Mouse (Mus musculus): Measurements from ENCODE around the gene Pdzk1. TPM values are rescaled to one million over a fixed set of nuclear protein-coding genes. Genes with fewer than 3 reads are reported as not detected.

Pdzk1 gene
- not detected in 2 replicates for polyA plus RNA-seq (2016; fragmentation: Nextera tagmentation; extraction: Ambion mirVana)

DNA sequence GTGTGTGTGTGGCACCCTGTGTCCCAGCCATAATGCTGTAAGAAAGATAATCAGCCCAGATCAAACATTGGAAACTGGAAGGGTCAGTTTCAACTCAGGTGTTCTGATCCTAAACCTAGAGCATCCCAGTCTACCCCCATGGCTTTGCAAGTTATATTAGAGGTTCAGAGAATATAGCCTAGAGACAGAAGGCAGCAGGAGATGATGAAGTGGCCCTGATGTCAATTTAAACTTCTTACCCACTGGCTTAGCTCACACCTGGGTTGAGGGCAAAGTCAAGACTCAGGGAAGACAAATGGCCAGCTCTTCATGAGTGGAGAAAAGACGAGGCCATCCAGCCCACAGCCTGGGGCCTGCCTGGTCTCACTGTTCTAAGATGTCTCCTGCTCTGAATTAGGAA is at the start of gene Pdzk1, which contains the start of gene Cd160:
TSS of gene Pdzk1 (plus strand) at position 301 of the 400 bp plus-strand sequence.
TSS of gene Cd160 (minus strand) at position 368 of the 400 bp plus-strand sequence.
- no peak for ATAC-seq (ENCODE audit: low FRiP score)
- Histone ChIP-seq H3K9ac (no peak within 1 kb of the TSS), H3K4me2 (peak within 1 kb of the TSS; percentile 19), H3K36me3 (replicated peaks) (no peaks in the 10 kb centered on the region), H3K4me1 (peaks cover 9% of the 10 kb centered on the region), H3K4me3 (replicated peaks) (no peak within 1 kb of the TSS), H3K27me3 (no peaks in the 10 kb centered on the region), H3K9me3 (no peaks in the 10 kb centered on the region), H3K27ac (peak within 1 kb of the TSS; percentile 33; the same call in 1 of the 2 replicates)
- 70% methylated on average over 1 of the region's 1 CpGs for WGBS

- Histone ChIP-seq H3K9ac (no peak overlapping the region), H3K27me3 (no peaks in the 10 kb centered on the region), H3K27ac (no peak overlapping the region), H3K4me2 (no peak overlapping the region), H3K36me3 (replicated peaks) (peaks cover 20% of the 10 kb centered on the region), H3K4me1 (no peaks in the 10 kb centered on the region), H3K9me3 (no peaks in the 10 kb centered on the region), H3K4me3 (replicated peaks) (no peak overlapping the region)
- WGBS: 76% methylated on average over 8 of the region's 8 CpGs
- no peak for ATAC-seq (ENCODE audit: low FRiP score)
Measured at GRCm38 (mm10) chr3:96782236-96782635, 46.8 kb upstream of the Pdzk1 start.

- ATAC-seq (ENCODE audit: low FRiP score): no peak
- no peak overlapping the region for H3K4me2 ChIP-seq
- no peak overlapping the region for H3K4me3 ChIP-seq (replicated peaks)
- H3K9ac ChIP-seq: no peak overlapping the region
- no peaks in the 10 kb centered on the region for H3K9me3 ChIP-seq
- H3K4me1 ChIP-seq: no peaks in the 10 kb centered on the region
- no peaks in the 10 kb centered on the region for H3K27me3 ChIP-seq
- peaks cover 51% of the 10 kb centered on the region for H3K36me3 ChIP-seq (replicated peaks)
- H3K27ac ChIP-seq: no peak overlapping the region
- WGBS: 83% methylated on average over 1 of the region's 1 CpGs
Measured at GRCm38 (mm10) chr3:96787784-96788183, 41.3 kb upstream of the Pdzk1 start.

DNA sequence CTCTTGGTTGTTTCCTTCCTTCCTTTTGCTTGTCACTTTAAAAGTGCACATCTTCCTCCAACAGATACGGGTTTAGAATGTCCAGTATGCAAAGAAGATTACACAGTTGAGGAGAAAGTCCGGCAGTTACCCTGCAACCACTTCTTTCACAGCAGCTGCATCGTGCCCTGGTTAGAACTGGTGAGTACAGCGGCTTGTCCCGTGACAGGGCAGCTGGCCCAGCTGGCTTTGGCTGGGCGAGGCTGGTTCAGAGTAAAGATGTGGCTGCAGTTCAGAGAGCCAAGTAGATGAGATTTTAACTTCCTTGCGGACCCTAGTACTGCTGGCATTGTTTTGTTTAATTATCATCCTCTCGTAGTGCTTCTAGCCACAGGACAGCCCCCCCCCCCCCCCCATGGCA is 40.6 kb upstream of the Pdzk1 start:
- no peaks in the 10 kb centered on the region for H3K27me3 ChIP-seq
- H3K4me3 ChIP-seq (replicated peaks): no peak overlapping the region
- H3K9me3 ChIP-seq: no peaks in the 10 kb centered on the region
- 90% methylated on average over 8 of the region's 8 CpGs for WGBS
- H3K36me3 ChIP-seq (replicated peaks): peaks cover 51% of the 10 kb centered on the region
- ATAC-seq (ENCODE audit: low FRiP score): no peak
- no peaks in the 10 kb centered on the region; the same call in 1 of the 2 replicates for H3K4me1 ChIP-seq
- H3K4me2 ChIP-seq: no peak overlapping the region
- H3K9ac ChIP-seq: no peak overlapping the region
- no peak overlapping the region for H3K27ac ChIP-seq

- H3K4me1 ChIP-seq: no peaks in the 10 kb centered on the region
- no peak overlapping the region for H3K4me3 ChIP-seq (replicated peaks)
- peaks cover 4% of the 10 kb centered on the region; the same call in 1 of the 2 replicates for H3K36me3 ChIP-seq (replicated peaks)
- no peak for ATAC-seq (ENCODE audit: low FRiP score)
- 91% methylated on average over 11 of the region's 11 CpGs for WGBS
- no peaks in the 10 kb centered on the region for H3K27me3 ChIP-seq
- no peak overlapping the region for H3K9ac ChIP-seq
- H3K4me2 ChIP-seq: no peak overlapping the region
- no peaks in the 10 kb centered on the region for H3K9me3 ChIP-seq
- no peak overlapping the region for H3K27ac ChIP-seq
Measured at GRCm38 (mm10) chr3:96800254-96800653, 28.8 kb upstream of the Pdzk1 start.

GRCm38 (mm10) chr3:96802214-96802613 is 26.9 kb upstream of the Pdzk1 start:
- WGBS: 83% methylated on average over 1 of the region's 1 CpGs
- ATAC-seq (ENCODE audit: low FRiP score): no peak
- Histone ChIP-seq H3K9me3 (no peaks in the 10 kb centered on the region), H3K9ac (no peak overlapping the region), H3K36me3 (replicated peaks) (0 out of 2 replicates have a peak, but pooled peaks cover 3% of the 10 kb centered on the region), H3K27me3 (no peaks in the 10 kb centered on the region), H3K4me1 (no peaks in the 10 kb centered on the region), H3K27ac (no peak overlapping the region), H3K4me3 (replicated peaks) (no peak overlapping the region), H3K4me2 (no peak overlapping the region)

- Histone ChIP-seq H3K9ac (no peak overlapping the region), H3K4me2 (no peak overlapping the region), H3K4me3 (replicated peaks) (no peak overlapping the region), H3K27ac (no peak overlapping the region), H3K27me3 (no peaks in the 10 kb centered on the region), H3K4me1 (0 out of 2 replicates have a peak, but pooled peaks cover under 1% of the 10 kb centered on the region), H3K9me3 (no peaks in the 10 kb centered on the region), H3K36me3 (replicated peaks) (0 out of 2 replicates have a peak, but pooled peaks cover 3% of the 10 kb centered on the region)
- no peak for ATAC-seq (ENCODE audit: low FRiP score)
- 67% methylated on average over 3 of the region's 3 CpGs for WGBS
Measured at GRCm38 (mm10) chr3:96808136-96808535, 20.9 kb upstream of the Pdzk1 start.

- Histone ChIP-seq H3K4me3 (replicated peaks) (no peak overlapping the region), H3K4me2 (no peak overlapping the region), H3K27ac (no peak overlapping the region), H3K4me1 (0 out of 2 replicates have a peak, but pooled peaks cover 5% of the 10 kb centered on the region), H3K9ac (no peak overlapping the region), H3K9me3 (no peaks in the 10 kb centered on the region), H3K27me3 (no peaks in the 10 kb centered on the region), H3K36me3 (replicated peaks) (0 out of 2 replicates have a peak, but pooled peaks cover 3% of the 10 kb centered on the region)
- no peak for ATAC-seq (ENCODE audit: low FRiP score)
- 92% methylated on average over 3 of the region's 3 CpGs for WGBS
Measured at GRCm38 (mm10) chr3:96808651-96809050, 20.4 kb upstream of the Pdzk1 start.

DNA sequence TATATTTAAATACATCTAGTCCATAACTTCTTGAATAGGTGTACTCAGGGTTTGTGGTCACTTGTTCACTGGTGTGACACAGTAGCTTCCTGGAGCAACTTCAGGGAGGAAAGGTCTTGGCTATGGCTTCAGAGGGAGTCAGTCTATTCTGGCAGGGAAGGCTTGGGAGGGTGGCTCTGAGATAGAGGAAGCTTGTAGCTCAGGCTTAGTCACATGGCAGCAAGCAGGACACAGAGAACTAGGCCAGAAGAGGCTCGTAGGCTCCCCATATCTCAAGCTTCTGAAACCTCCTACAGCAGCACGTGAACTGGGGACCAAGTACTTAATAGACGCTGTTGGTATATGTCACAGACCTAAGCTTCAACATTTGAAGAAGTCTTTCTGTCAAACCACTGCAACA is 17.9 kb upstream of the Pdzk1 start:
- Histone ChIP-seq H3K36me3 (replicated peaks) (0 out of 2 replicates have a peak, but pooled peaks cover 2% of the 10 kb centered on the region), H3K9me3 (no peaks in the 10 kb centered on the region), H3K27me3 (no peaks in the 10 kb centered on the region), H3K4me2 (no peak overlapping the region), H3K4me1 (0 out of 2 replicates have a peak, but pooled peaks cover 5% of the 10 kb centered on the region), H3K4me3 (replicated peaks) (no peak overlapping the region), H3K27ac (no peak overlapping the region), H3K9ac (no peak overlapping the region)
- 91% methylated on average over 3 of the region's 3 CpGs for WGBS
- ATAC-seq (ENCODE audit: low FRiP score): no peak

- Histone ChIP-seq H3K9ac (no peak overlapping the region), H3K27ac (no peak overlapping the region), H3K27me3 (no peaks in the 10 kb centered on the region), H3K9me3 (no peaks in the 10 kb centered on the region), H3K4me2 (no peak overlapping the region), H3K4me1 (0 out of 2 replicates have a peak, but pooled peaks cover 5% of the 10 kb centered on the region), H3K4me3 (replicated peaks) (no peak overlapping the region), H3K36me3 (replicated peaks) (no peaks in the 10 kb centered on the region)
- ATAC-seq (ENCODE audit: low FRiP score): no peak
- WGBS: 47% methylated on average over 20 of the region's 20 CpGs
Measured at GRCm38 (mm10) chr3:96812395-96813091, 16.5 kb upstream of the Pdzk1 start.

DNA sequence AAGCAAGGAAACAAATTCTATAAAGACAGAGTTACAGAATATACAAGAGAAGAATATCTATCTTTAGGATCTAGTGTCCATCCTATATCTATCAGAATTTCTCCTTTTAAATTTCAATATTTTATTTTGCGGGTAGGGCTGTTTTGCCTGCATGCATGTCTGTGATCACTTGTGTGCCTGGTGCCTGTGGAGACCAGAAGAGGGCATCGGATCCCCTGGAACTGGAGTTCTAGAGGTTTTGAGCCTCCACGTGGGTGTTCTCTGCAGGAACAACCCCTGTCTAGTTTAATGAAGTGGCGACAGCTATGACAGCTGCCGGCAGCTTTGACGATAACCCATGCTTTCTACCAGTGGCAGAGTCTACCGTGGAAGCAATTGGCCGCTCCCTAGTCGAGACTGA is 16.0 kb upstream of the Pdzk1 start:
- Histone ChIP-seq H3K9ac (no peak overlapping the region), H3K27me3 (no peaks in the 10 kb centered on the region), H3K27ac (no peak overlapping the region), H3K36me3 (replicated peaks) (no peaks in the 10 kb centered on the region), H3K4me2 (no peak overlapping the region), H3K4me1 (0 out of 2 replicates have a peak, but pooled peaks cover 5% of the 10 kb centered on the region), H3K4me3 (replicated peaks) (no peak overlapping the region), H3K9me3 (no peaks in the 10 kb centered on the region)
- 44% methylated on average over 9 of the region's 9 CpGs for WGBS
- no peak for ATAC-seq (ENCODE audit: low FRiP score)

DNA sequence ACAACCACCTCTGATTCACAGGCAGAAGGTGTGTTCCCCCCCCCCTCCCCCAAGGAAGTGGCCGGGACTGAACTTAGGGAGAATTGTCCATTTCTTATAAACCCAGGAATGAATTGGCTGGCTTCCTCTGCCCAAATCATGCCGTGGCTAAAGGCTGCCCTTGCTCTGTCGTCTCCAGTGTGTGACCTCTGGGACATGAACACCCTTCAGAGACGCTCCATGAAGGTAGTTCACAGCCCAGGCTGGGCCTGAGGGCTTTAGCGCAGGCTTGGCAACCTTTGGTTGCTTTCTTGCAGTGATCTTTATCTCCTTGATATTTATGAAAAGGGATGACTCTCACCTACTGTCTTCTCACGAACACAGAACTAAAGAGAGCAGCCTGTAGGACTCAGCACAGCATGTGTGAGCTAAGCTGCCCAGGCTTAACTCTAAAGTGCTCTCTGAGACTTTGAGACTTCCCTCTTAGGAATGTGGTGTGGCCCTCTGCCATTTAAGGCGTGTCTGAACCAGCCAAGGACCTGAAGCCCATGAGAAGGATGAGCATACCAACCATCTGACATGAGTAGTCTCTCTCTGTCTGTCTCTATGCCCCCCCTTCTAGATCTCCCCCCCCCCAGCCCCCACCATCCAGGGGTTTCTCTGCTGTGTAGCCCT is 15.4 kb upstream of the Pdzk1 start:
- H3K9ac ChIP-seq: no peak overlapping the region
- WGBS: 73% methylated on average over 7 of the region's 7 CpGs
- H3K9me3 ChIP-seq: no peaks in the 10 kb centered on the region
- no peaks in the 10 kb centered on the region for H3K27me3 ChIP-seq
- H3K4me2 ChIP-seq: no peak overlapping the region
- H3K4me1 ChIP-seq: 0 out of 2 replicates have a peak, but pooled peaks cover 5% of the 10 kb centered on the region
- no peak overlapping the region for H3K27ac ChIP-seq
- no peak for ATAC-seq (ENCODE audit: low FRiP score)
- H3K36me3 ChIP-seq (replicated peaks): no peaks in the 10 kb centered on the region
- H3K4me3 ChIP-seq (replicated peaks): no peak overlapping the region

Data from forebrain, embryonic 12.5 days (tissue).